In genomic region chr10:18435454-18435853, GRCm38 (mm10) we compare ENCODE assay signal across 17 mouse cellular contexts.
DNase-seq lines count a peak whose midpoint lies in the region; ATAC-seq and TF ChIP-seq lines count a peak whose summit lies in the region.
"Had no signal": no experiment of that assay in that cellular context is flagged by ENCODE, and none has a peak within 500 bp of the region (broad histone marks: within the 10 kb centered on the region; RNA-seq: fewer than 3 reads in every experiment).

No protein-coding gene starts in this region.

- H3K27ac ChIP-seq in heart, embryonic 12.5 days (ENCODE audit: poor library complexity, severe bottlenecking), result peak overlapping the region; percentile 79
- no peak overlapping the region for H3K27ac ChIP-seq in liver, adult 2 months (replicated peaks; ENCODE audit: insufficient read depth, low read depth, low read length)
- peak overlapping the region; percentile 90 for H3K27ac ChIP-seq in embryonic facial prominence, embryonic 13.5 days
- peak overlapping the region; percentile 88 for H3K27ac ChIP-seq in limb, embryonic 15.5 days
- H3K27ac ChIP-seq: hindbrain, embryonic 14.5 days; macrophage; midbrain, embryonic 13.5 days had no signal

- no peak for ATAC-seq in heart, embryonic 12.5 days (ENCODE audit: insufficient number of reproducible peaks, low FRiP score)
- no peak for ATAC-seq in embryonic facial prominence, embryonic 13.5 days (ENCODE audit: insufficient number of reproducible peaks, insufficient read depth, low FRiP score, low TSS enrichment, low read depth)
- ATAC-seq in limb, embryonic 15.5 days (ENCODE audit: insufficient number of reproducible peaks, low FRiP score, low TSS enrichment, low read depth), result peak; percentile 17; the same call in 1 of the 2 replicates
- ATAC-seq: midbrain, embryonic 13.5 days had no signal

- H3K4me1 ChIP-seq in heart, embryonic 12.5 days (replicated peaks), result peaks cover 56% of the 10 kb centered on the region
- H3K4me1 ChIP-seq in liver, adult 2 months (ENCODE audit: control insufficient read depth, insufficient read depth, low read length), result peaks cover 9% of the 10 kb centered on the region
- peaks cover 50% of the 10 kb centered on the region for H3K4me1 ChIP-seq in embryonic facial prominence, embryonic 13.5 days
- peaks cover 35% of the 10 kb centered on the region for H3K4me1 ChIP-seq in limb, embryonic 15.5 days

- no peak overlapping the region for H3K4me3 ChIP-seq in heart, embryonic 12.5 days
- H3K4me3 ChIP-seq in liver, adult 2 months (ENCODE audit: insufficient read depth, low read depth, low read length), result no peak overlapping the region
- H3K4me3 ChIP-seq in embryonic facial prominence, embryonic 13.5 days, result no peak overlapping the region
- no peak overlapping the region for H3K4me3 ChIP-seq in limb, embryonic 15.5 days
- H3K4me3 ChIP-seq: midbrain, embryonic 13.5 days; myocyte had no signal

- TF ChIP-seq CTCF in liver, adult 2 months (IDR thresholded peaks at IDR 0.05; ENCODE audit: low read depth, low read length), result no peak

- no peak overlapping the region for H3K4me2 ChIP-seq in heart, embryonic 12.5 days
- H3K4me2 ChIP-seq in embryonic facial prominence, embryonic 13.5 days, result 0 out of 2 replicates have a peak overlapping the region, but pooled peaks have one; percentile 12
- H3K4me2 ChIP-seq in limb, embryonic 15.5 days, result 0 out of 2 replicates have a peak overlapping the region, but pooled peaks have one; percentile 10
- H3K4me2 ChIP-seq: hindbrain, embryonic 14.5 days; midbrain, embryonic 13.5 days had no signal

- H3K79me2 ChIP-seq in liver, adult 2 months (ENCODE audit: control insufficient read depth, insufficient read depth, low read length), result peaks cover 13% of the 10 kb centered on the region

- DNase-seq in heart, adult 11 months, result no peak
- peak; percentile 87 for DNase-seq in liver, adult 2 months (ENCODE audit: extremely low read depth, low read depth, low spot score)
- DNase-seq in liver, result no peak
- DNase-seq in urinary bladder, adult 2 months (ENCODE audit: low spot score), result no peak
- DNase-seq in testis, postnatal 14 days (ENCODE audit: low spot score), result no peak
- DNase-seq: cerebellum, postnatal 14 days; forebrain, postnatal 0 days; kidney, adult 8-10 months; thymus, postnatal 4 days had no signal

- H3K9me3 ChIP-seq in heart, embryonic 12.5 days (replicated peaks), result no peaks in the 10 kb centered on the region
- H3K9me3 ChIP-seq in embryonic facial prominence, embryonic 13.5 days, result no peaks in the 10 kb centered on the region
- H3K9me3 ChIP-seq in limb, embryonic 15.5 days, result no peaks in the 10 kb centered on the region
- H3K9me3 ChIP-seq: midbrain, embryonic 13.5 days had no signal

- H3K27me3 ChIP-seq in heart, embryonic 12.5 days (replicated peaks), result no peaks in the 10 kb centered on the region
- no peaks in the 10 kb centered on the region for H3K27me3 ChIP-seq in liver, adult 2 months (ENCODE audit: control insufficient read depth, insufficient read depth, low read length)
- no peaks in the 10 kb centered on the region for H3K27me3 ChIP-seq in embryonic facial prominence, embryonic 13.5 days
- no peaks in the 10 kb centered on the region for H3K27me3 ChIP-seq in limb, embryonic 15.5 days
- H3K27me3 ChIP-seq: midbrain, embryonic 13.5 days; Patski had no signal

- TF ChIP-seq POLR2A in liver, adult 2 months (IDR thresholded peaks at IDR 0.05; ENCODE audit: extremely low read depth, insufficient read depth, low read length), result no peak

- no peak overlapping the region for H3K9ac ChIP-seq in heart, embryonic 12.5 days
- H3K9ac ChIP-seq in liver, adult 2 months (ENCODE audit: low read depth, low read length), result no peak overlapping the region
- no peak overlapping the region for H3K9ac ChIP-seq in embryonic facial prominence, embryonic 13.5 days
- H3K9ac ChIP-seq in limb, embryonic 15.5 days, result no peak overlapping the region
- H3K9ac ChIP-seq: forebrain, postnatal 0 days; midbrain, embryonic 13.5 days had no signal

- WGBS in heart, embryonic 12.5 days, result 83% methylated on average over 6 of the region's 6 CpGs
- WGBS in liver, adult 2 months, result 20% methylated on average over 6 of the region's 6 CpGs
- 41% methylated on average over 6 of the region's 6 CpGs for WGBS in embryonic facial prominence, embryonic 13.5 days
- WGBS in limb, embryonic 15.5 days, result 44% methylated on average over 6 of the region's 6 CpGs

- no peaks in the 10 kb centered on the region for H3K36me3 ChIP-seq in heart, embryonic 12.5 days
- no peaks in the 10 kb centered on the region for H3K36me3 ChIP-seq in liver, adult 2 months (ENCODE audit: control insufficient read depth, insufficient read depth, low read length)
- H3K36me3 ChIP-seq in embryonic facial prominence, embryonic 13.5 days, result no peaks in the 10 kb centered on the region
- no peaks in the 10 kb centered on the region for H3K36me3 ChIP-seq in limb, embryonic 15.5 days
- H3K36me3 ChIP-seq: midbrain, embryonic 13.5 days had no signal
